Mouse (Mus musculus): ENCODE data around the gene Wdr3. TPM values are rescaled to one million over a fixed set of nuclear protein-coding genes. Genes with fewer than 3 reads are reported as not detected.

Wdr3 gene
- 41.3 and 47.1 TPM in 2 replicates for polyA plus RNA-seq (2015; fragmentation: Nextera tagmentation; extraction: Ambion mirVana)

GRCm38 (mm10) chr3:100162315-100163105 lies at the start of gene Wdr3, which contains the start of gene Gdap2:
Gene Wdr3, minus strand, starts transcription at chr3:100162407.
Gene Gdap2, plus strand, starts transcription at chr3:100162381.
- Histone ChIP-seq H3K4me3 (peak within 1 kb of the TSS; percentile 59), H3K36me3 (peaks cover 19% of the 10 kb centered on the region), H3K4me2 (replicated peaks) (peak within 1 kb of the TSS; percentile 84), H3K4me1 (peaks cover 28% of the 10 kb centered on the region), H3K27ac (replicated peaks) (peak within 1 kb of the TSS; percentile 88), H3K9me3 (no peaks in the 10 kb centered on the region), H3K27me3 (no peaks in the 10 kb centered on the region), H3K9ac (replicated peaks) (peak within 1 kb of the TSS; percentile 76)
- under 1% methylated on average over 55 of the region's 55 CpGs for WGBS
- ATAC-seq (replicated peaks) = peak; percentile 99

GRCm38 (mm10) chr3:100206973-100207372 lies 44.8 kb upstream of the Wdr3 start:
- Histone ChIP-seq H3K4me1 (no peaks in the 10 kb centered on the region), H3K4me2 (replicated peaks) (no peak overlapping the region), H3K27ac (replicated peaks) (no peak overlapping the region), H3K9me3 (no peaks in the 10 kb centered on the region), H3K36me3 (peaks cover 42% of the 10 kb centered on the region), H3K4me3 (no peak overlapping the region), H3K27me3 (no peaks in the 10 kb centered on the region), H3K9ac (replicated peaks) (no peak overlapping the region)
- ATAC-seq (replicated peaks) = no peak
- WGBS = 67% methylated on average over 1 of the region's 1 CpGs

- WGBS = 93% methylated on average over 7 of the region's 7 CpGs
- Histone ChIP-seq H3K27me3 (no peaks in the 10 kb centered on the region), H3K9ac (replicated peaks) (no peak overlapping the region), H3K36me3 (peaks cover 71% of the 10 kb centered on the region), H3K4me1 (no peaks in the 10 kb centered on the region), H3K4me3 (no peak overlapping the region), H3K4me2 (replicated peaks) (no peak overlapping the region), H3K9me3 (no peaks in the 10 kb centered on the region), H3K27ac (replicated peaks) (no peak overlapping the region)
- ATAC-seq (replicated peaks) = no peak
Measured at GRCm38 (mm10) chr3:100201554-100201953, 39.3 kb upstream of the Wdr3 start.

- Histone ChIP-seq H3K4me1 (no peaks in the 10 kb centered on the region), H3K27ac (replicated peaks) (no peak overlapping the region), H3K4me2 (replicated peaks) (no peak overlapping the region), H3K36me3 (peaks cover 54% of the 10 kb centered on the region), H3K4me3 (no peak overlapping the region), H3K9ac (replicated peaks) (no peak overlapping the region), H3K27me3 (no peaks in the 10 kb centered on the region), H3K9me3 (no peaks in the 10 kb centered on the region)
- WGBS = 74% methylated on average over 5 of the region's 5 CpGs
- ATAC-seq (replicated peaks) = no peak
Measured at GRCm38 (mm10) chr3:100194210-100194609, 32.0 kb upstream of the Wdr3 start.

- 70% methylated on average over 11 of the region's 11 CpGs for WGBS
- peaks cover 50% of the 10 kb centered on the region for H3K36me3 ChIP-seq
- H3K27me3 ChIP-seq = no peaks in the 10 kb centered on the region
- no peak overlapping the region for H3K9ac ChIP-seq (replicated peaks)
- H3K4me3 ChIP-seq = no peak overlapping the region
- no peak overlapping the region for H3K27ac ChIP-seq (replicated peaks)
- no peaks in the 10 kb centered on the region for H3K4me1 ChIP-seq
- H3K4me2 ChIP-seq (replicated peaks) = no peak overlapping the region
- ATAC-seq (replicated peaks) = peak; percentile 53
- H3K9me3 ChIP-seq = no peaks in the 10 kb centered on the region
Measured at GRCm38 (mm10) chr3:100189861-100190260, 27.7 kb upstream of the Wdr3 start.

GRCm38 (mm10) chr3:100189444-100189843 lies 27.2 kb upstream of the Wdr3 start:
- Histone ChIP-seq H3K27ac (replicated peaks) (no peak overlapping the region), H3K4me2 (replicated peaks) (no peak overlapping the region), H3K9me3 (no peaks in the 10 kb centered on the region), H3K27me3 (no peaks in the 10 kb centered on the region), H3K4me3 (no peak overlapping the region), H3K4me1 (no peaks in the 10 kb centered on the region), H3K36me3 (peaks cover 52% of the 10 kb centered on the region), H3K9ac (replicated peaks) (no peak overlapping the region)
- peak; percentile 89 for ATAC-seq (replicated peaks)
- 36% methylated on average over 1 of the region's 1 CpGs for WGBS

GRCm38 (mm10) chr3:100180471-100180870 lies 18.3 kb upstream of the Wdr3 start:
- Histone ChIP-seq H3K9me3 (no peaks in the 10 kb centered on the region), H3K27me3 (no peaks in the 10 kb centered on the region), H3K36me3 (peaks cover 63% of the 10 kb centered on the region), H3K4me1 (no peaks in the 10 kb centered on the region), H3K9ac (replicated peaks) (no peak overlapping the region), H3K27ac (replicated peaks) (no peak overlapping the region), H3K4me2 (replicated peaks) (no peak overlapping the region), H3K4me3 (no peak overlapping the region)
- no peak for ATAC-seq (replicated peaks)
- WGBS = 93% methylated on average over 3 of the region's 3 CpGs

GRCm38 (mm10) chr3:100176031-100176430 lies 13.8 kb upstream of the Wdr3 start:
- Histone ChIP-seq H3K4me3 (no peak overlapping the region), H3K9me3 (no peaks in the 10 kb centered on the region), H3K4me1 (no peaks in the 10 kb centered on the region), H3K4me2 (replicated peaks) (no peak overlapping the region), H3K27ac (replicated peaks) (no peak overlapping the region), H3K36me3 (peaks cover 79% of the 10 kb centered on the region), H3K9ac (replicated peaks) (no peak overlapping the region), H3K27me3 (no peaks in the 10 kb centered on the region)
- no peak for ATAC-seq (replicated peaks)
- WGBS = 95% methylated on average over 2 of the region's 2 CpGs

GRCm38 (mm10) chr3:100164991-100165390 lies 2.8 kb upstream of the Wdr3 start:
- H3K27ac ChIP-seq (replicated peaks) = no peak overlapping the region
- peaks cover 28% of the 10 kb centered on the region for H3K4me1 ChIP-seq
- H3K36me3 ChIP-seq = peaks cover 15% of the 10 kb centered on the region; the same call in 1 of the 2 replicates
- H3K4me2 ChIP-seq (replicated peaks) = no peak overlapping the region
- no peak overlapping the region for H3K9ac ChIP-seq (replicated peaks)
- ATAC-seq (replicated peaks) = no peak
- H3K4me3 ChIP-seq = no peak overlapping the region
- no peaks in the 10 kb centered on the region for H3K9me3 ChIP-seq
- H3K27me3 ChIP-seq = no peaks in the 10 kb centered on the region

- no peak for ATAC-seq (replicated peaks)
- H3K27ac ChIP-seq (replicated peaks) = no peak overlapping the region
- 84% methylated on average over 2 of the region's 2 CpGs for WGBS
- H3K4me2 ChIP-seq (replicated peaks) = no peak overlapping the region
- peak overlapping the region; percentile 59; the same call in 1 of the 2 replicates for H3K4me3 ChIP-seq
- no peaks in the 10 kb centered on the region for H3K9me3 ChIP-seq
- H3K27me3 ChIP-seq = no peaks in the 10 kb centered on the region
- no peak overlapping the region for H3K9ac ChIP-seq (replicated peaks)
- H3K4me1 ChIP-seq = peaks cover 28% of the 10 kb centered on the region
- peaks cover 14% of the 10 kb centered on the region for H3K36me3 ChIP-seq
Measured at GRCm38 (mm10) chr3:100163556-100163955, 1.3 kb upstream of the Wdr3 start.

GRCm38 (mm10) chr3:100161665-100162314 lies 417 bp downstream of the Wdr3 start:
- H3K4me1 ChIP-seq = peaks cover 28% of the 10 kb centered on the region
- ATAC-seq (replicated peaks) = peak; percentile 11
- peak overlapping the region; percentile 84 for H3K4me2 ChIP-seq (replicated peaks)
- peak overlapping the region; percentile 76 for H3K9ac ChIP-seq (replicated peaks)
- H3K36me3 ChIP-seq = peaks cover 27% of the 10 kb centered on the region
- peak overlapping the region; percentile 88 for H3K27ac ChIP-seq (replicated peaks)
- WGBS = 1% methylated on average over 35 of the region's 35 CpGs
- H3K9me3 ChIP-seq = no peaks in the 10 kb centered on the region
- H3K4me3 ChIP-seq = peak overlapping the region; percentile 59
- H3K27me3 ChIP-seq = no peaks in the 10 kb centered on the region

GRCm38 (mm10) chr3:100160682-100161445 lies 1.3 kb downstream of the Wdr3 start:
- Histone ChIP-seq H3K27me3 (no peaks in the 10 kb centered on the region), H3K4me2 (replicated peaks) (peak overlapping the region; percentile 84), H3K9ac (replicated peaks) (peak overlapping the region; percentile 76; the same call in 1 of the 2 replicates), H3K4me1 (peaks cover 28% of the 10 kb centered on the region), H3K36me3 (peaks cover 31% of the 10 kb centered on the region), H3K4me3 (peak overlapping the region; percentile 59), H3K27ac (replicated peaks) (no peak overlapping the region), H3K9me3 (no peaks in the 10 kb centered on the region)
- ATAC-seq (replicated peaks) = no peak
- WGBS = 88% methylated on average over 15 of the region's 15 CpGs

Data from forebrain, embryonic 15.5 days (tissue).